Mouse (Mus musculus) liver, adult (tissue): Measurements from ENCODE around the gene Wdr13.

ENCODE experiments used
- GATA4 ChIP-seq: IDR thresholded peaks from 2 replicates; pipeline ENCODE4 v1.6.1; 2014; ENCODE audit warnings: mild to moderate bottlenecking, low read length; ENCODE audit not compliant: insufficient replicate concordance

Wdr13 gene

GRCm38 (mm10) chrX:8135886-8136285 lies 3.2 kb upstream of the Wdr13 start:
- TF ChIP-seq GATA4: no peak

- no peak for TF ChIP-seq GATA4
These were observed 1.3 kb downstream of the Wdr13 start for GRCm38 (mm10) chrX:8131393-8131792.

- no peak for TF ChIP-seq GATA4
These were observed 7.5 kb downstream of the Wdr13 start for GRCm38 (mm10) chrX:8125235-8125634.

GRCm38 (mm10) chrX:8123821-8124470 lies 8.7 kb downstream of the Wdr13 start:
- TF ChIP-seq GATA4: no peak

- no peak for TF ChIP-seq GATA4
These were observed 15.4 kb downstream of the Wdr13 start for GRCm38 (mm10) chrX:8117264-8117663.

- no peak for TF ChIP-seq GATA4
These were observed 17.4 kb downstream of the Wdr13 start for GRCm38 (mm10) chrX:8115275-8115674.

GRCm38 (mm10) chrX:8105019-8105418 lies 27.7 kb downstream of the Wdr13 start:
- TF ChIP-seq GATA4: no peak

GRCm38 (mm10) chrX:8102213-8102668 lies 30.5 kb downstream of the Wdr13 start:
- TF ChIP-seq GATA4: no peak

GRCm38 (mm10) chrX:8101017-8101416 lies 31.7 kb downstream of the Wdr13 start:
- TF ChIP-seq GATA4: no peak

- TF ChIP-seq GATA4: no peak
These were observed 33.3 kb downstream of the Wdr13 start for GRCm38 (mm10) chrX:8099435-8099834.

GRCm38 (mm10) chrX:8096787-8097242 lies 35.9 kb downstream of the Wdr13 start:
- no peak for TF ChIP-seq GATA4

- TF ChIP-seq GATA4: no peak
These were observed 37.1 kb downstream of the Wdr13 start for GRCm38 (mm10) chrX:8095546-8095945.

GRCm38 (mm10) chrX:8090346-8090953 lies 42.2 kb downstream of the Wdr13 start, which contains the start of gene Was:
Gene Was, minus strand, starts transcription at chrX:8090498.
- no peak for TF ChIP-seq GATA4

- TF ChIP-seq GATA4: no peak
These were observed 42.9 kb downstream of the Wdr13 start for GRCm38 (mm10) chrX:8089746-8090145.

- TF ChIP-seq GATA4: no peak
These were observed 47.1 kb downstream of the Wdr13 start for GRCm38 (mm10) chrX:8085611-8086010.

- TF ChIP-seq GATA4: no peak
These were observed 47.9 kb downstream of the Wdr13 start for GRCm38 (mm10) chrX:8084771-8085259.
